Mouse (Mus musculus) small intestine, adult 2 months (tissue): ENCODE results near the gene Plppr1. TPM values are rescaled to one million over a fixed set of nuclear protein-coding genes. Genes with fewer than 3 reads are reported as not detected.

Source experiments
- H3K27ac ChIP-seq: fragments of 200-500 bp; 2 replicates; pipeline ENCODE4 v1.5.1; 2012; ENCODE audit warnings: low read depth, low read length, control low read depth, inconsistent platforms; ENCODE audit not compliant: insufficient read depth
- H3K27me3 ChIP-seq: fragments of 200-500 bp; 2 replicates; pipeline ENCODE4 v1.6.1; 2012; ENCODE audit warnings: mild to moderate bottlenecking, moderate library complexity, low read length, inconsistent platforms; ENCODE audit not compliant: control insufficient read depth, insufficient read depth
- H3K36me3 ChIP-seq: fragments of 200-500 bp; 2 replicates; pipeline ENCODE4 v1.6.1; 2012; ENCODE audit warnings: mild to moderate bottlenecking, low read length, control low read depth, inconsistent platforms; ENCODE audit not compliant: control insufficient read depth, insufficient read depth
- H3K4me1 ChIP-seq: fragments of 200-500 bp; 2 replicates; pipeline ENCODE4 v1.6.1; 2012; ENCODE audit warnings: low read length, inconsistent platforms, mixed read lengths; ENCODE audit not compliant: control insufficient read depth, insufficient read depth, insufficient read length
- H3K4me3 ChIP-seq: fragments of 200-500 bp; 2 replicates; pipeline ENCODE4 v1.5.1; 2012; ENCODE audit warnings: low read depth, mild to moderate bottlenecking, control low read depth, inconsistent platforms, low read length, moderate library complexity
- CTCF ChIP-seq: fragments of 200-500 bp; IDR thresholded peaks from 2 replicates; pipeline ENCODE4 v1.5.1; 2012; ENCODE audit warnings: low read depth, mild to moderate bottlenecking, control low read depth, inconsistent platforms, low read length, moderate library complexity, mixed read lengths; ENCODE audit not compliant: insufficient replicate concordance, insufficient read length; ENCODE audit errors: extremely low read depth
- POLR2A ChIP-seq: fragments of 200-500 bp; IDR thresholded peaks from 2 replicates; pipeline ENCODE4 v1.6.1; 2012; ENCODE audit warnings: low read depth, mild to moderate bottlenecking, control low read depth, inconsistent platforms, low read length, moderate library complexity
- WGBS: fragments of 180-500 bp; shearing (Covaris S2); methylation state at CpG from one replicate; pipeline ENCODE4 v1.1.7; 2018; 5-methylcytosine and 5-hydroxymethylcytosine counted together
- polyA plus RNA-seq: library from polyadenylated mRNA; depleted of rRNA; stranded (reverse); fragments of >200 nt; gene quantifications from 2 replicates; pipeline ENCODE4 v1.2.3, GENCODE M21; 2012

Gene Plppr1
- polyA plus RNA-seq, 1 experiment: 0.06 TPM

DNA sequence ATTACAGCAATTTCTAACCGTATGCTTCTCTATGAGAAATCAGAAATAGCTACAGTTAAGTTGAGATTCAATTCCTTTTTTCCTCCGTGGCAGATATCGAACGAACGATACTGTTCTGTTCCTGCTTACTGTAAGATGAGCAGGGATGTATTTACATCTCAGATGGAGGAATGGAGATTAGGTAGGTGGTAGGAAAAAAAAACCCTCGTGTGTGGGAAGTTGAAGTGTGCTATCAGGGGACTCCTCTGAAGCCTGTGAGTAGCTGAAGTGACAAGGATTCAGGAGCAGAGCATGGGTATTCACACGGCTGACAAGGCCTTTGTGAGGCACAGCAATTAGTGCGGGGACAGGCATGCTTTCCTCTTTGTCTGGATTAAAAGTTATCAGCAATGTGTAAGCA, 49.3 kb downstream of the Plppr1 start:
- H3K4me1 ChIP-seq: no peaks in the 10 kb centered on the region
- TF ChIP-seq POLR2A (no peak), CTCF (no peak)
- no peak overlapping the region for H3K27ac ChIP-seq
- no peaks in the 10 kb centered on the region for H3K27me3 ChIP-seq
- no peak overlapping the region for H3K4me3 ChIP-seq
- H3K36me3 ChIP-seq: no peaks in the 10 kb centered on the region
- WGBS: 84% methylated on average over 8 of the region's 8 CpGs

DNA sequence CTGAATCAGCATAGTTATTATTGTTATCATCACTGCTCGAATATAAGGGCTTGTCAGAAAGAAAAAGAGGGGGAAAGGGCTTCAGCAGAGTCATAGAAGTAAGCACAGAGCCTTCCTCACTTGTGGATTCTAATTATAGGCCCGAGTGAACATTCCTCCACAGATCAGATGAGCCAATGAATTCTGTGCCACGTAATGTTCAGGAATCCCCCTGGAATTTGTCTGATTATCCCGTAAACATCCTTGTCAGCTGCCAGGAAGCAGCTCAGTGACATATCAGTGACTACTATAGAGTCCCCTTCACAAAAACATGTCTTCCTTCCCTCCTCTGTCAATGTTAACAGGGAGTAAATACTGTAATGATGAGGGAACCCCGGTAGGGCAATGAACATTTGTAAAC, 50.9 kb downstream of the Plppr1 start:
- WGBS: 31% methylated on average over 5 of the region's 5 CpGs
- no peaks in the 10 kb centered on the region for H3K36me3 ChIP-seq
- no peaks in the 10 kb centered on the region for H3K27me3 ChIP-seq
- no peak overlapping the region for H3K27ac ChIP-seq
- no peaks in the 10 kb centered on the region for H3K4me1 ChIP-seq
- TF ChIP-seq CTCF (no peak), POLR2A (no peak)
- H3K4me3 ChIP-seq: no peak overlapping the region

GRCm38 (mm10) chr4:49118842-49119241, 59.8 kb downstream of the Plppr1 start:
- no peak for TF ChIP-seq CTCF
- no peak for TF ChIP-seq POLR2A
- no peaks in the 10 kb centered on the region for H3K36me3 ChIP-seq
- no peak overlapping the region for H3K4me3 ChIP-seq
- no peaks in the 10 kb centered on the region for H3K27me3 ChIP-seq
- H3K4me1 ChIP-seq: no peaks in the 10 kb centered on the region
- 79% methylated on average over 2 of the region's 2 CpGs for WGBS
- no peak overlapping the region for H3K27ac ChIP-seq

DNA sequence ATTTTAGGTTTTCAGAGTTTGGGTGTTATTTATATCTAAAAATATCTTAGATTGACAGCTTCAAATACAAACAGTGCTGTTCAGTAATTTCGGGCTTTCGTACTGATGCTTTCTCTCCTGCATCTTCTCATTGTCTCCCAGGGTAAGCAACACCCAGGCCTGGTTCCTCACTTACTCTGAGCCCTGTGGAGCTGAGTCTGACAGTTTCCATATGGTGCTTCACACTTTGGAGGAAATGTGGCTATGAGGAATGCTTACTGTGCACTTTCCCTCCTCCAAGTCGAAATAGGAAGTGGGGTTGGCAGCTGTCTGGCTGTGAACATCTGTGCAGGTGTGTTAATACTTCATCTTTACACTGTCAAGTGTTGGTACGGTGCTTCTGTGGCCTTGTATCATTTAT, 85.7 kb downstream of the Plppr1 start:
- Histone ChIP-seq H3K4me3 (no peak overlapping the region), H3K27me3 (no peaks in the 10 kb centered on the region), H3K4me1 (peaks cover 4% of the 10 kb centered on the region; the same call in 1 of the 2 replicates), H3K27ac (no peak overlapping the region), H3K36me3 (no peaks in the 10 kb centered on the region)
- TF ChIP-seq CTCF: no peak
- no peak for TF ChIP-seq POLR2A
- 62% methylated on average over 4 of the region's 4 CpGs for WGBS

DNA sequence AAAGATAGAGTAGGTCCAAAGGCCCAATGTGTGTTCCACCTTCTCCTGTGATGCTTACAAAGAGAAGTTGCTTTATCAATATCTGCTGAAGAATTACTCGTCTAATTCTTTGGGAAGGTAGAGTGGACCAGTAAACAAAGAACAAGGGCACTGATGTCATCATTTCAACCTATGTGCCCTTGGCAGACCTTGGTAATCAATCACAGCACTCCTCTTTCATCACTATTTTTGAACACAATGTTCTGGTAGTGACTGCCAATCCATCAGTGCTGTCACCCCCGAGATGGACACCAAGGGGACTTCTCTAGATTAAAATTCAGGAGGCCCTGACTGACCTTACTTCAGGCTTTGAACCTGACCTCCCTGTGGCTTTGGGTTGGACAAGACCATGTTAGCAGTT, 89.7 kb downstream of the Plppr1 start:
- Histone ChIP-seq H3K27me3 (no peaks in the 10 kb centered on the region), H3K4me1 (peaks cover 4% of the 10 kb centered on the region; the same call in 1 of the 2 replicates), H3K36me3 (no peaks in the 10 kb centered on the region), H3K4me3 (no peak overlapping the region), H3K27ac (no peak overlapping the region)
- WGBS: 57% methylated on average over 2 of the region's 2 CpGs
- no peak for TF ChIP-seq CTCF
- TF ChIP-seq POLR2A: no peak

GRCm38 (mm10) chr4:49149251-49149650, 90.2 kb downstream of the Plppr1 start:
- Histone ChIP-seq H3K27ac (no peak overlapping the region), H3K36me3 (no peaks in the 10 kb centered on the region), H3K27me3 (no peaks in the 10 kb centered on the region), H3K4me3 (no peak overlapping the region), H3K4me1 (peaks cover 4% of the 10 kb centered on the region; the same call in 1 of the 2 replicates)
- 41% methylated on average over 2 of the region's 2 CpGs for WGBS
- TF ChIP-seq CTCF (no peak), POLR2A (no peak)

GRCm38 (mm10) chr4:49153849-49154248, 94.8 kb downstream of the Plppr1 start:
- no peak for TF ChIP-seq POLR2A
- TF ChIP-seq CTCF: peak; percentile 93
- Histone ChIP-seq H3K4me1 (peaks cover 4% of the 10 kb centered on the region; the same call in 1 of the 2 replicates), H3K27ac (no peak overlapping the region), H3K4me3 (no peak overlapping the region), H3K27me3 (no peaks in the 10 kb centered on the region), H3K36me3 (no peaks in the 10 kb centered on the region)
- WGBS: 32% methylated on average over 5 of the region's 5 CpGs
